8 mouse cellular contexts compared by ENCODE assay signal in genomic region chr5:36373246-36373891, GRCm38 (mm10). TPM values are rescaled to one million over a fixed set of nuclear protein-coding genes. Genes with fewer than 3 reads are reported as not detected.
DNase-seq lines count a peak whose midpoint lies in the region; ATAC-seq and TF ChIP-seq lines count a peak whose summit lies in the region.

No protein-coding gene starts in this region.

- no peak overlapping the region for H3K9ac ChIP-seq in hindbrain, embryonic 11.5 days (ENCODE audit: low read depth, low read length)
- H3K9ac ChIP-seq in hindbrain, embryonic 14.5 days = no peak overlapping the region
- no peak overlapping the region for H3K9ac ChIP-seq in limb, embryonic 13.5 days

- no peak for TF ChIP-seq POLR2A in small intestine, adult 2 months (IDR thresholded peaks at IDR 0.05; ENCODE audit: low read depth, low read length)

- H3K9me3 ChIP-seq in hindbrain, embryonic 11.5 days (ENCODE audit: control insufficient read depth, low read length) = no peaks in the 10 kb centered on the region
- no peaks in the 10 kb centered on the region for H3K9me3 ChIP-seq in hindbrain, embryonic 14.5 days (ENCODE audit: control insufficient read depth, low read length)
- H3K9me3 ChIP-seq in limb, embryonic 13.5 days = no peaks in the 10 kb centered on the region

- H3K4me3 ChIP-seq in hindbrain, embryonic 11.5 days (ENCODE audit: low read depth, low read length) = no peak overlapping the region
- H3K4me3 ChIP-seq in hindbrain, embryonic 14.5 days (replicated peaks; ENCODE audit: low read length) = no peak overlapping the region
- no peak overlapping the region for H3K4me3 ChIP-seq in limb, embryonic 13.5 days
- H3K4me3 ChIP-seq in small intestine, adult 2 months (ENCODE audit: low read depth, low read length) = no peak overlapping the region

- no peaks in the 10 kb centered on the region for H3K36me3 ChIP-seq in hindbrain, embryonic 11.5 days (ENCODE audit: control insufficient read depth, insufficient read depth, low read length)
- no peaks in the 10 kb centered on the region for H3K36me3 ChIP-seq in hindbrain, embryonic 14.5 days (replicated peaks; ENCODE audit: control insufficient read depth, insufficient read depth)
- no peaks in the 10 kb centered on the region for H3K36me3 ChIP-seq in limb, embryonic 13.5 days
- no peaks in the 10 kb centered on the region for H3K36me3 ChIP-seq in small intestine, adult 2 months (ENCODE audit: control insufficient read depth, insufficient read depth, low read length)

- peaks cover 6% of the 10 kb centered on the region for H3K4me1 ChIP-seq in hindbrain, embryonic 11.5 days (replicated peaks; ENCODE audit: control insufficient read depth, insufficient read depth, low read length)
- H3K4me1 ChIP-seq in hindbrain, embryonic 14.5 days (replicated peaks; ENCODE audit: control insufficient read depth, insufficient read depth, low read length) = peaks cover 41% of the 10 kb centered on the region
- peaks cover 98% of the 10 kb centered on the region for H3K4me1 ChIP-seq in limb, embryonic 13.5 days
- H3K4me1 ChIP-seq in small intestine, adult 2 months (ENCODE audit: control insufficient read depth, insufficient read depth, insufficient read length, low read length) = peaks cover 81% of the 10 kb centered on the region

- no peak overlapping the region for H3K27ac ChIP-seq in hindbrain, embryonic 11.5 days (ENCODE audit: low read depth, low read length)
- no peak overlapping the region for H3K27ac ChIP-seq in hindbrain, embryonic 14.5 days
- peak overlapping the region; percentile 87 for H3K27ac ChIP-seq in limb, embryonic 13.5 days
- peak overlapping the region; percentile 88 for H3K27ac ChIP-seq in small intestine, adult 2 months (ENCODE audit: insufficient read depth, low read depth, low read length)

- DNase-seq in hindbrain, embryonic 11.5 days (ENCODE audit: low spot score) = peak; percentile 44
- DNase-seq in hindbrain, embryonic 14.5 days (ENCODE audit: low spot score) = no peak
- DNase-seq in heart, postnatal 10 days = peak; percentile 65 to 69
- DNase-seq in frontal cortex, postnatal 14 days (ENCODE audit: low spot score in 2 of 2) = no peak
- no peak for DNase-seq in right cerebral cortex, postnatal 10 days (ENCODE audit: low spot score in 2 of 2)

- 36% methylated on average over 11 of the region's 11 CpGs for WGBS in hindbrain, embryonic 11.5 days
- WGBS in hindbrain, embryonic 14.5 days = 36% methylated on average over 11 of the region's 11 CpGs
- WGBS in limb, embryonic 13.5 days = 2% methylated on average over 11 of the region's 11 CpGs
- 16% methylated on average over 11 of the region's 11 CpGs for WGBS in small intestine, adult 2 months

- no peak for TF ChIP-seq CTCF in small intestine, adult 2 months (IDR thresholded peaks at IDR 0.05; ENCODE audit: extremely low read depth, insufficient read length, insufficient replicate concordance, low read depth, low read length)

- peak; percentile 34; the same call in 1 of the 2 replicates for ATAC-seq in hindbrain, embryonic 11.5 days (ENCODE audit: low FRiP score)
- ATAC-seq in hindbrain, embryonic 14.5 days (ENCODE audit: low FRiP score) = no peak
- peak; percentile 76 for ATAC-seq in activated CD4-positive, CD25-positive, alpha-beta regulatory T cell, adult 4 months
- ATAC-seq in limb, embryonic 13.5 days (ENCODE audit: low FRiP score, low read depth) = peak; percentile 77

- H3K4me2 ChIP-seq in hindbrain, embryonic 11.5 days (replicated peaks; ENCODE audit: low read depth, low read length) = no peak overlapping the region
- no peak overlapping the region for H3K4me2 ChIP-seq in hindbrain, embryonic 14.5 days (replicated peaks)
- peak overlapping the region; percentile 53 for H3K4me2 ChIP-seq in limb, embryonic 13.5 days (replicated peaks)

- no peaks in the 10 kb centered on the region for H3K27me3 ChIP-seq in hindbrain, embryonic 11.5 days (ENCODE audit: control insufficient read depth, insufficient read depth, low read length)
- no peaks in the 10 kb centered on the region for H3K27me3 ChIP-seq in hindbrain, embryonic 14.5 days (ENCODE audit: control insufficient read depth, insufficient read depth, low read length)
- H3K27me3 ChIP-seq in limb, embryonic 13.5 days = no peaks in the 10 kb centered on the region
- H3K27me3 ChIP-seq in small intestine, adult 2 months (ENCODE audit: control insufficient read depth, insufficient read depth, low read length) = no peaks in the 10 kb centered on the region

- intact Hi-C loops in heart, postnatal 10 days (cut with DNase I) = no loop called here

RNA-seq across cellular contexts. Expression of gene Sorcs2, which starts 24.6 kb away (rescaled TPM):
- polyA plus RNA-seq in hindbrain, embryonic 11.5 days (2014; fragmentation: Nextera tagmentation; extraction: Ambion mirVana) = 4.1 and 6.0 TPM in 2 replicates
- 11.5 and 13.0 TPM in 2 replicates for polyA plus RNA-seq in hindbrain, embryonic 14.5 days (2014; fragmentation: Nextera tagmentation; extraction: Ambion mirVana)
- polyA plus RNA-seq in activated CD4-positive, CD25-positive, alpha-beta regulatory T cell, adult 4 months (2017; shearing (Covaris generic)) = 1 to 10 TPM; 3.2 to 3.5 TPM
- total RNA-seq in heart, postnatal 10 days (2021) = 10 to 100 TPM; 12.2 to 12.5 TPM
- 21.2 and 23.0 TPM in 2 replicates for polyA plus RNA-seq in limb, embryonic 13.5 days (2015; fragmentation: Nextera tagmentation; extraction: Ambion mirVana)
- polyA plus RNA-seq in small intestine, adult 2 months (2012; rRNA removed) = 3.3 and 5.9 TPM in 2 replicates

Comparison
In these comparisons a context has a peak if more than half of its experiments do, and no peak if none do; other contexts are left out.
1. DNase-seq: peak in hindbrain, embryonic 11.5 days (single experiment) and heart, postnatal 10 days (2 of 2); none in hindbrain, embryonic 14.5 days (single experiment), frontal cortex, postnatal 14 days (0 of 2) and right cerebral cortex, postnatal 10 days (0 of 2).
2. H3K27ac ChIP-seq: peak in limb, embryonic 13.5 days (single experiment) and small intestine, adult 2 months (single experiment); none in hindbrain, embryonic 11.5 days (single experiment) and hindbrain, embryonic 14.5 days (single experiment).